Mouse (Mus musculus) naive thymus-derived CD4-positive, alpha-beta T cell, adult 2 months (primary cell): Measurements from ENCODE around the gene Olfr635.
"Not testable (repeated sequence)": the region's sequence is repeated elsewhere in the genome, so short reads cannot be mapped to it uniquely, and the experiment has no call there.

Experiments
- DNase-seq: peaks from one replicate; pipeline ENCODE4 v3.0.0-alpha.2; 2011; ENCODE audit warnings: low read depth

The Olfr635 gene

DNA sequence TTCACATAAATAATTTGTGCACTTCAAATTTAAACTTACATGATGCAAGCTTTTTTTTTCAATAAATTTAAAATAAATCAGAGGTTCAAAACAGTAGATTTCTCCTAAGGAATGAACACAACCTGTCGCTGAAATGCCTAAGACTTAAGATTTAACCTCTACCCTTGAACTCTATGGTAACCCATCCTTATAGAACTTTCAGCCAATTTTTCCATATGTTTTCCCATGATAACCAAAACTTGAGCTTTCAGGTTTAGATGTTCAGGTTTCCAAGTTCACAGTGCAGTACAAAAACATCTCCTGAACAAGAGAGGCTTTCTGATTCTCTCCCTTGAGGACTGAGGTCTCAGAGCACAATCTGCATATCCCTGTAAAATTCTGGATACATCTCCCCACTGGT lies at the start of gene Olfr635:
TSS of gene Olfr635 (plus strand) at position 301 of the 400 bp plus-strand sequence.
- DNase-seq: no peak

- no peak for DNase-seq
These were observed 42.4 kb upstream of the Olfr635 start, which contains the start of gene Olfr631 for GRCm38 (mm10) chr7:103928525-103928924. Gene Olfr631 (plus strand): TSS chr7:103928825.

- no peak for DNase-seq
These were observed 36.7 kb upstream of the Olfr635 start, which contains the start of gene Olfr632 for GRCm38 (mm10) chr7:103934264-103934663. Gene Olfr632 (plus strand): TSS chr7:103934347.

- peak; percentile 59 for DNase-seq
These were observed 28.2 kb upstream of the Olfr635 start for GRCm38 (mm10) chr7:103942730-103943129.

- no peak for DNase-seq
These were observed 26.8 kb upstream of the Olfr635 start, which contains the start of gene Olfr633 for GRCm38 (mm10) chr7:103944137-103944536. Gene Olfr633 (plus strand): TSS chr7:103944437.

DNA sequence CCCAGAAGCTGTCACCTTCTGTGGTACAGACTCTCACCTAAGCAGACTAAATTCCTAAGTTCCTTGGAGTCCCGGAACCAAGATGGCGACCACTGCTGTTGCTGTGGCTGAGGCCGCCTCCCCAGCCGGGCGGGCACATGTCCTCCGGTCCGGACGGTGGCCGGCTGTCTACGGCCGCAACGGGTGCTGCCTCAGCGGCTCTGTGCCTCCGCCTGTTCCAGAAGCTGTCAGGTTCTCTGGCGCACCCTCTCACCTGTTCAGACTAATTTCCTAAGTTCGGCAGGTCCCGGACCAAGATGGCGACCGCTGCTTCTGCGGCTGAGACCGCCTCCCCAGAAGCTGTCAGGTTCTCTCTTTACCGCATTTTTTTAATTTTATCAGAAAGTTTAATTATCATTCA lies 4.1 kb upstream of the Olfr635 start:
- DNase-seq: not testable (repeated sequence)

DNA sequence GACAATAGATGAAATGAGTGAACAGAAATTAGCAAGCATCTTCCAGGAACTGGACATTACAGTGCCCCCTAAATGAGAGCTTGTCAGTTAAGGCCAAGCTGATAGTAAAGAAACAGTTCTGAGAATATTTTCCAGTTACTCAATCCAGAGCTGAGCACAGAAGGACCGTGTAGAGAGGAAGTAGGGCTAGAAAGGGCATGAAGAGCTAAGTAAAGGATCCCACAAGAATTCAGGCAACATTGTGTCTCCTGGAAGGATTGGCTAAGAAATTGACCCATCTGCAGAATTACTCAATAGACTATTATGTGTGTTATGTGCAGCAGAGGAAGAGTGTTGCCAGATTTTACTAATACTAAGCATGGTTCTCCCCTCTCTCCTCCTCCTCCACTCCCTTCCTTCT lies 830 bp downstream of the Olfr635 start:
- DNase-seq: no peak

DNA sequence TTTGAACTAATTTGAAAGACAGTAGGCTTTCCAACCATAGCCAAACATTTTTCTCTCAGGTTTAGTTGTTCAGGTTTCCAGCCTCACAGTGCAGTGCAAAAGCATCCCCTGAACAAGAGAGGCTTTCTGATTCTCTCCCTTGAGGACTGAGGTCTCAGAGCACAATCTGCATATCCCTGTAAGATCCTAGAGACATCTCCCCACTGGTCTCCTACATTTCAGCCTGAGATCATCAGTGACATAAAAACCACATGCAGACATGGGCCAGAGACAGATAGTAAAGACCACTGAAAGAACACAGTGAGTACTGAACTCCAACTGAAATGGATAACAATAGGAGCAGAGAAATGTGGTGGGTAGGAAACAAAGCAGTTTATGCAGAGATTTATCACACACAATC lies 27.5 kb downstream of the Olfr635 start, which contains the start of gene Olfr638:
TSS of gene Olfr638 (plus strand) at position 301 of the 400 bp plus-strand sequence.
- DNase-seq: no peak

- no peak for DNase-seq
These were observed 28.2 kb downstream of the Olfr635 start for GRCm38 (mm10) chr7:103999124-103999523.

GRCm38 (mm10) chr7:104017203-104017602 lies 46.3 kb downstream of the Olfr635 start, which contains the start of gene Olfr639:
Gene Olfr639 (minus strand): TSS chr7:104017303.
- DNase-seq: no peak

DNA sequence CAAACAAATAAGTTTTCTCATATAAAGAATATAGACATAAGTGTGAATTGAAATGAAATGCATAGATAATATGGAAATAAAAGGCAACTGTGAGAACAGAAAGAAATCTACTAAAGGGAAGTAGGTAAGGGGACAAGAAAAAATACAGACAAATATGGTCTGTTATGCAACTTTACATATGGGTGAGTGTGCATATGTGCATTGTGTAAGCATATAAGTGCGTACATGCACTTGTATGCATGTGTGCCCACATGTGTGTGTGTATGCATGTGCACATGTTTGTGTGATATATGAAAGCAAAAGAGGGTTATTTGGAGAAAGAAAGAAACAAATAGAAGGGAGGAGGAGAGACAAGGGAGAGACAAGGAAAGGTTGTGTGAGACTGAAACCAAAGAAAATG lies 48.0 kb downstream of the Olfr635 start:
- no peak for DNase-seq

DNA sequence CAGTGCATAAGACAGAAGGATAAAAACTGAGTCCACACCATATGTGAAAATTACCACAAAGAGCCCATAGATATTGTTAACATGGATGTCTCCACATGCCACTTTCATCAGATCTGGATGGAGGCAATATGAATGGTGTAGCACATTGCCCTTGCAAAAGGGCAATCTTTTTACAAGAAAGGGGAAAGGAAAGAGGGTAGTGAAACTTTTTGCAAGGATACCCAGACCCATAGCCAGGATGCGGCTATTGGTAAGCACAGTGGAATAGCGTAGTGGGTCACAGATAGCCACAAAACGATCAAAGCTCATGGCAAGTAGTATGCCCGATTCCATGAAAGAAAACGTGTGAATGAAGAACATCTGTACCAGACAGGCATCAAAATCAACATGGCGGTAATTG lies 50.7 kb downstream of the Olfr635 start:
- no peak for DNase-seq

DNA sequence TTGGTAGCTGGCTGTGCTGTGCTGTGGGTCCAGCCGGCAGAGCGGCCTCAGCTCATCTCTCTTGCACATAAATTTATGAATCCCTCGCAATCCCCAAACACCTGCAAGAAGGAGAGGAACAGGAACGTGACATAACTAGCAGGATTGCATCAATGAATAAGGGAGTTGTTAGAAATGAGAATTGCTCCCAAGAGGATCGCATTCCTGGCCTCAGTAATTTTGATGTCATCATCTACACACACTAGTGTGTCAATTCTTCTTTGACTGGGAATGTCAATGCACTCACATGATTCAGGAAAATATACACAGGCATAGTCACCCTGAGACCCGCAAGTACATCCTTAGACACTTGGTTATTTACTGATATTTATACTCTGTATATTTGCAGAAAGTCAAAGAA lies 54.5 kb downstream of the Olfr635 start, which contains the start of gene Olfr640:
TSS of gene Olfr640 (minus strand) at position 101 of the 400 bp plus-strand sequence.
- no peak for DNase-seq

DNA sequence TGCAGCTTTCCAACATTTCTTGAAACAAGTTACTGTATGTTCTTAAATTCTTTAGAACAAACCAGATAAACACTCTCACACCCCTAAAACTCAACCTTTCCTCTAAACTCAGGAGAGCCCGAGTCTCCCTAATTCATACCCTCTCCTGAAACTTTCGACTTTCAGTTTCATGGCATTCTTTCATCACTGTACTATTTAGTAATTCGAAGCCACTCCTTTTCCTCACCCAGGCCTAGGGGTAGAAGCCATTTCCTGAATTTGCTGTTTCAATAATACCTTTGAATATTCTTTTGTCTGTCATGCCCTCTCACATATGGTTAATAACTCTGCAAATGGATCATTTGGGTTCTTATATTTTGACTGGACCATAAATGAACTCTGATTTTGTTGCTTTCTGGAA lies 56.0 kb downstream of the Olfr635 start:
- DNase-seq: no peak

GRCm38 (mm10) chr7:104035145-104035544 lies 64.2 kb downstream of the Olfr635 start, which contains the start of gene Olfr641:
Gene Olfr641 (plus strand): TSS chr7:104035445.
- no peak for DNase-seq
